Mouse (Mus musculus): ENCODE data around the gene Ndufa11. TPM values are rescaled to one million over a fixed set of nuclear protein-coding genes. Genes with fewer than 3 reads are reported as not detected.

Gene Ndufa11
- polyA plus RNA-seq, 1 experiment from 2014 or later: 281 TPM

DNA sequence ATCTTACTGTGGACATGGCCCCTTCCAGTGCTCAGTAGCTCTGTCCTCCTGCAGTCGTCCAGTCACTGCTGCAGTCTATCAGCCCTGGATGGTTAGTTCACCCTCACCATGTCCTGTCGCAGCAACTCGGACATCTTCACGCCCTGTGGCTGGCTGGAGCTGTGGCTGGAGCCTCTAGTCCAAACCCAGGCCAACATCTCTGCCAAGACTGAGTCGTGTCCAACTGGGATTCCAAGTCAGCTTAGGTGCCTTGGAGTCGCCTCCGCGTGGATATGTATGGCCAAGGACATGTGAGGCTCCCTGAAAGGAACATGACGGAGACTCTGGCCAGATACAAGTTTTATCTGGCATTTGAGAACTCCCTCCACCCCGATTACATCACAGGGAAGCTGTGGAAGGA is 20.7 kb downstream of the Ndufa11 start:
- Histone ChIP-seq H3K9me3 (ENCODE audit: low read length) (no peaks in the 10 kb centered on the region), H3K36me3 (replicated peaks; ENCODE audit: insufficient read depth, low read length) (no peaks in the 10 kb centered on the region), H3K9ac (replicated peaks) (no peak overlapping the region), H3K27me3 (ENCODE audit: insufficient read depth, low read length) (no peaks in the 10 kb centered on the region), H3K27ac (ENCODE audit: low read depth) (no peak overlapping the region), H3K4me1 (ENCODE audit: insufficient read depth) (no peaks in the 10 kb centered on the region), H3K4me2 (ENCODE audit: low read depth, low read length) (no peak overlapping the region), H3K4me3 (ENCODE audit: low read depth, low read length) (no peak overlapping the region)
- WGBS (ENCODE audit: insufficient replicate concordance): 68% methylated on average over 10 of the region's 10 CpGs
- TF ChIP-seq CTCF (IDR thresholded peaks at IDR 0.05; ENCODE audit: low read depth): no peak
- TF ChIP-seq EP300 (IDR thresholded peaks at IDR 0.05; ENCODE audit: low read depth): no peak
- ATAC-seq: no peak
- no peak for DNase-seq

DNA sequence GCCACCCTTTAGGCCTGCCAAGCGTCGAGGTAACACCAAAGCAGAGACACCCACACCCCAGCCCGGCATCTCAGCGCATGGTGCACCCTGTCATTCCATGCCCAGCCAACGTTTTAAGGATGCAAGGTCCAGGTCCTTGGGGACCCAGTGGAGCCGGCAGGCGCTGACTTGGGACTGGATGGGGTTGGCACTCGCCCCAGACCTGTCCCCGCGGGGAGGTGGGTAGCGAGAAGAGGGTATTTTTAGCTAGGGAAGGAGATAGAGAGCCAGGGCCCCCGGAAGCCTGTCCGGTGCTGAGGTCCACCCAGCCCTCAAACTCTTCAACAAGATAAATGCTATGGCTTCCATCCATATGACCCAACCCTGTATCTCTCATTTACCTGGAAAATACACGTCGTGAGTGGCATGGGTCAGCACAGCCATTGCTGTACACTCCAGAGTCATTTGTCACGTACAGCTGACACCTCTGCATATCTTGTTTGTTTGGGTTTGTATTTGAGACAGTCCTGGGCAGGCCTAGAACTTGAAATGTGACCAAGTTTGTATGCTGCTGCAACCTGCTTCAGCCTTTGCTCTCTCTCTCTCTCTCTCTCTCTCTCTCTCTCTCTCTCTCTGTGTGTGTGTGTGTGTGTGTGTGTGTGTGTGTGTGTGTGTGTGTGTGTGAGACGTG is 22.7 kb downstream of the Ndufa11 start:
- TF ChIP-seq EP300 (IDR thresholded peaks at IDR 0.05; ENCODE audit: low read depth): no peak
- no peak for TF ChIP-seq CTCF (IDR thresholded peaks at IDR 0.05; ENCODE audit: low read depth)
- Histone ChIP-seq H3K9ac (replicated peaks) (no peak overlapping the region), H3K27me3 (ENCODE audit: insufficient read depth, low read length) (no peaks in the 10 kb centered on the region), H3K4me3 (ENCODE audit: low read depth, low read length) (no peak overlapping the region), H3K9me3 (ENCODE audit: low read length) (no peaks in the 10 kb centered on the region), H3K27ac (ENCODE audit: low read depth) (no peak overlapping the region), H3K36me3 (replicated peaks; ENCODE audit: insufficient read depth, low read length) (no peaks in the 10 kb centered on the region), H3K4me1 (ENCODE audit: insufficient read depth) (no peaks in the 10 kb centered on the region), H3K4me2 (ENCODE audit: low read depth, low read length) (no peak overlapping the region)
- ATAC-seq (no peak), DNase-seq (no peak)
- WGBS (ENCODE audit: insufficient replicate concordance): 74% methylated on average over 17 of the region's 17 CpGs

GRCm38 (mm10) chr17:56740788-56741160 is 23.2 kb downstream of the Ndufa11 start:
- Histone ChIP-seq H3K27me3 (ENCODE audit: insufficient read depth, low read length) (no peaks in the 10 kb centered on the region), H3K36me3 (replicated peaks; ENCODE audit: insufficient read depth, low read length) (no peaks in the 10 kb centered on the region), H3K4me1 (ENCODE audit: insufficient read depth) (no peaks in the 10 kb centered on the region), H3K9ac (replicated peaks) (no peak overlapping the region), H3K4me3 (ENCODE audit: low read depth, low read length) (no peak overlapping the region), H3K9me3 (ENCODE audit: low read length) (no peaks in the 10 kb centered on the region), H3K4me2 (ENCODE audit: low read depth, low read length) (no peak overlapping the region), H3K27ac (ENCODE audit: low read depth) (no peak overlapping the region)
- TF ChIP-seq CTCF (IDR thresholded peaks at IDR 0.05; ENCODE audit: low read depth) (no peak), EP300 (IDR thresholded peaks at IDR 0.05; ENCODE audit: low read depth) (no peak)
- WGBS (ENCODE audit: insufficient replicate concordance): 76% methylated on average over 17 of the region's 17 CpGs
- DNase-seq (no peak), ATAC-seq (no peak)

DNA sequence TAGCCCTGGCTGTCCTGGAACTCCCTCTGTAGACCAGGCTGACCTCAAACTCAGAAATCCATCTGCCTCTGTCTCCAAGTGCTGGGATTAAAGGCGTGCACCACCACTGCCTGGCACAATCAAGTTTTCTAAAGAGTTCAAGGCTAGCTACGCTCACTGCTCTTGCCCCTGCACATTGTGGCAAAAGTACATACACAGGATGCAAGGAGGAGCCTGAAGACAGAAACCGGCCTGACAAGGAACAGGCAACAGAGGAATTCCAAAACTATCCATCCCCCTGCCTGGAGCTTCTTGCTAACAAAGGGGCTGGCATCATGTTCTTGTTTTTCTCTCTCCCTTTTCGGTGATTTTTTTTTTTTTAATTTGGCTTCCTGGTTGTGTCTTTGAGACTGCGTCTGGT is 26.6 kb downstream of the Ndufa11 start:
- Histone ChIP-seq H3K27me3 (ENCODE audit: insufficient read depth, low read length) (no peaks in the 10 kb centered on the region), H3K9me3 (ENCODE audit: low read length) (no peaks in the 10 kb centered on the region)

GRCm38 (mm10) chr17:56751404-56752072 is 34.0 kb downstream of the Ndufa11 start:
- peak overlapping the region; percentile 44; the same call in 1 of the 2 replicates for H3K4me2 ChIP-seq (ENCODE audit: low read depth, low read length)
- TF ChIP-seq EP300 (IDR thresholded peaks at IDR 0.05; ENCODE audit: low read depth) (no peak), CTCF (IDR thresholded peaks at IDR 0.05; ENCODE audit: low read depth) (no peak)
- peaks cover 3% of the 10 kb centered on the region; the same call in 1 of the 2 replicates for H3K4me1 ChIP-seq (ENCODE audit: insufficient read depth)
- ATAC-seq (peak; percentile 66), DNase-seq (peak; percentile 58)
- peaks cover 56% of the 10 kb centered on the region for H3K27me3 ChIP-seq (ENCODE audit: insufficient read depth, low read length)
- no peaks in the 10 kb centered on the region for H3K9me3 ChIP-seq (ENCODE audit: low read length)
- no peak overlapping the region for H3K9ac ChIP-seq (replicated peaks)
- no peak overlapping the region for H3K27ac ChIP-seq (ENCODE audit: low read depth)
- no peaks in the 10 kb centered on the region for H3K36me3 ChIP-seq (replicated peaks; ENCODE audit: insufficient read depth, low read length)
- no peak overlapping the region for H3K4me3 ChIP-seq (ENCODE audit: low read depth, low read length)
- 38% methylated on average over 66 of the region's 71 CpGs for WGBS (ENCODE audit: insufficient replicate concordance)

More for the DNA sequence above, 26.6 kb downstream of the Ndufa11 start:
- 46% methylated on average over 5 of the region's 5 CpGs for WGBS (ENCODE audit: insufficient replicate concordance)
- DNase-seq (no peak), ATAC-seq (no peak)
- H3K36me3 ChIP-seq (replicated peaks; ENCODE audit: insufficient read depth, low read length): no peaks in the 10 kb centered on the region
- H3K4me3 ChIP-seq (ENCODE audit: low read depth, low read length): no peak overlapping the region
- no peak overlapping the region for H3K27ac ChIP-seq (ENCODE audit: low read depth)
- TF ChIP-seq EP300 (IDR thresholded peaks at IDR 0.05; ENCODE audit: low read depth) (no peak), CTCF (IDR thresholded peaks at IDR 0.05; ENCODE audit: low read depth) (no peak)
- no peaks in the 10 kb centered on the region for H3K4me1 ChIP-seq (ENCODE audit: insufficient read depth)
- H3K4me2 ChIP-seq (ENCODE audit: low read depth, low read length): no peak overlapping the region
- no peak overlapping the region for H3K9ac ChIP-seq (replicated peaks)

- WGBS (ENCODE audit: insufficient replicate concordance): 28% methylated on average over 13 of the region's 15 CpGs
- ATAC-seq (no peak), DNase-seq (no peak)
- no peak overlapping the region for H3K4me2 ChIP-seq (ENCODE audit: low read depth, low read length)
- no peak overlapping the region for H3K4me3 ChIP-seq (ENCODE audit: low read depth, low read length)
- no peaks in the 10 kb centered on the region for H3K36me3 ChIP-seq (replicated peaks; ENCODE audit: insufficient read depth, low read length)
- peaks cover 21% of the 10 kb centered on the region for H3K4me1 ChIP-seq (ENCODE audit: insufficient read depth)
- H3K27ac ChIP-seq (ENCODE audit: low read depth): no peak overlapping the region
- TF ChIP-seq EP300 (IDR thresholded peaks at IDR 0.05; ENCODE audit: low read depth): no peak
- no peak for TF ChIP-seq CTCF (IDR thresholded peaks at IDR 0.05; ENCODE audit: low read depth)
- no peaks in the 10 kb centered on the region for H3K9me3 ChIP-seq (ENCODE audit: low read length)
- peaks cover 71% of the 10 kb centered on the region for H3K27me3 ChIP-seq (ENCODE audit: insufficient read depth, low read length)
- no peak overlapping the region for H3K9ac ChIP-seq (replicated peaks)
Observed at GRCm38 (mm10) chr17:56753452-56753851, 35.9 kb downstream of the Ndufa11 start.
